Mouse (Mus musculus): ENCODE measurements around the gene Slc5a4b. TPM values are rescaled to one million over a fixed set of nuclear protein-coding genes. Genes with fewer than 3 reads are reported as not detected.

Slc5a4b gene
- polyA plus RNA-seq (2015; fragmentation: Nextera tagmentation; extraction: Ambion mirVana) = not detected in 2 replicates

GRCm38 (mm10) chr10:76110861-76111260 lies at the start of gene Slc5a4b:
Gene Slc5a4b, minus strand, starts transcription at chr10:76110961.
- no peaks in the 10 kb centered on the region for H3K36me3 ChIP-seq (ENCODE audit: control insufficient read depth, insufficient read depth)
- H3K27me3 ChIP-seq (ENCODE audit: control insufficient read depth, insufficient read depth, low read length) = no peaks in the 10 kb centered on the region
- no peaks in the 10 kb centered on the region for H3K4me1 ChIP-seq (ENCODE audit: control insufficient read depth, insufficient read depth, low read length)
- no peak within 1 kb of the TSS for H3K9ac ChIP-seq (ENCODE audit: low read length)
- no peaks in the 10 kb centered on the region for H3K9me3 ChIP-seq (replicated peaks; ENCODE audit: control insufficient read depth, low read length)
- 79% methylated on average over 4 of the region's 4 CpGs for WGBS
- no peak within 1 kb of the TSS for H3K4me3 ChIP-seq (ENCODE audit: low read length)
- no peak within 1 kb of the TSS for H3K4me2 ChIP-seq (ENCODE audit: low read depth, low read length)
- ATAC-seq (replicated peaks; ENCODE audit: extremely low read depth, insufficient read depth, low FRiP score) = no peak
- H3K27ac ChIP-seq (ENCODE audit: low read length) = no peak within 1 kb of the TSS

GRCm38 (mm10) chr10:76158009-76158408 lies 47.2 kb upstream of the Slc5a4b start:
- Histone ChIP-seq H3K27ac (ENCODE audit: low read length) (no peak overlapping the region), H3K4me1 (ENCODE audit: control insufficient read depth, insufficient read depth, low read length) (no peaks in the 10 kb centered on the region), H3K9ac (ENCODE audit: low read length) (no peak overlapping the region), H3K9me3 (replicated peaks; ENCODE audit: control insufficient read depth, low read length) (no peaks in the 10 kb centered on the region), H3K36me3 (ENCODE audit: control insufficient read depth, insufficient read depth) (no peaks in the 10 kb centered on the region), H3K4me3 (ENCODE audit: low read length) (no peak overlapping the region), H3K4me2 (ENCODE audit: low read depth, low read length) (no peak overlapping the region), H3K27me3 (ENCODE audit: control insufficient read depth, insufficient read depth, low read length) (no peaks in the 10 kb centered on the region)
- 67% methylated on average over 1 of the region's 1 CpGs for WGBS
- ATAC-seq (replicated peaks; ENCODE audit: extremely low read depth, insufficient read depth, low FRiP score) = no peak

- Histone ChIP-seq H3K4me1 (ENCODE audit: control insufficient read depth, insufficient read depth, low read length) (no peaks in the 10 kb centered on the region), H3K27me3 (ENCODE audit: control insufficient read depth, insufficient read depth, low read length) (no peaks in the 10 kb centered on the region), H3K9me3 (replicated peaks; ENCODE audit: control insufficient read depth, low read length) (no peaks in the 10 kb centered on the region), H3K4me3 (ENCODE audit: low read length) (no peak overlapping the region), H3K27ac (ENCODE audit: low read length) (no peak overlapping the region), H3K4me2 (ENCODE audit: low read depth, low read length) (no peak overlapping the region), H3K36me3 (ENCODE audit: control insufficient read depth, insufficient read depth) (no peaks in the 10 kb centered on the region), H3K9ac (ENCODE audit: low read length) (no peak overlapping the region)
- no peak for ATAC-seq (replicated peaks; ENCODE audit: extremely low read depth, insufficient read depth, low FRiP score)
- WGBS = 78% methylated on average over 5 of the region's 5 CpGs
Observed at GRCm38 (mm10) chr10:76157528-76157927, 46.8 kb upstream of the Slc5a4b start.

GRCm38 (mm10) chr10:76155911-76156310 lies 45.1 kb upstream of the Slc5a4b start:
- Histone ChIP-seq H3K9ac (ENCODE audit: low read length) (no peak overlapping the region), H3K4me1 (ENCODE audit: control insufficient read depth, insufficient read depth, low read length) (no peaks in the 10 kb centered on the region)
- WGBS = 75% methylated on average over 7 of the region's 7 CpGs

GRCm38 (mm10) chr10:76147278-76147677 lies 36.5 kb upstream of the Slc5a4b start, which contains the start of gene Slc5a4a:
Gene Slc5a4a, plus strand, starts transcription at chr10:76147451.
- Histone ChIP-seq H3K27me3 (ENCODE audit: control insufficient read depth, insufficient read depth, low read length) (no peaks in the 10 kb centered on the region), H3K36me3 (ENCODE audit: control insufficient read depth, insufficient read depth) (no peaks in the 10 kb centered on the region), H3K4me3 (ENCODE audit: low read length) (no peak within 1 kb of the TSS), H3K4me2 (ENCODE audit: low read depth, low read length) (no peak within 1 kb of the TSS), H3K9me3 (replicated peaks; ENCODE audit: control insufficient read depth, low read length) (no peaks in the 10 kb centered on the region), H3K4me1 (ENCODE audit: control insufficient read depth, insufficient read depth, low read length) (no peaks in the 10 kb centered on the region), H3K27ac (ENCODE audit: low read length) (no peak within 1 kb of the TSS), H3K9ac (ENCODE audit: low read length) (no peak within 1 kb of the TSS)
- ATAC-seq (replicated peaks; ENCODE audit: extremely low read depth, insufficient read depth, low FRiP score) = no peak
- 84% methylated on average over 5 of the region's 5 CpGs for WGBS

More at GRCm38 (mm10) chr10:76155911-76156310, 45.1 kb upstream of the Slc5a4b start:
- no peaks in the 10 kb centered on the region for H3K9me3 ChIP-seq (replicated peaks; ENCODE audit: control insufficient read depth, low read length)
- H3K4me2 ChIP-seq (ENCODE audit: low read depth, low read length) = no peak overlapping the region
- no peak overlapping the region for H3K4me3 ChIP-seq (ENCODE audit: low read length)
- no peak for ATAC-seq (replicated peaks; ENCODE audit: extremely low read depth, insufficient read depth, low FRiP score)
- no peaks in the 10 kb centered on the region for H3K36me3 ChIP-seq (ENCODE audit: control insufficient read depth, insufficient read depth)
- H3K27ac ChIP-seq (ENCODE audit: low read length) = no peak overlapping the region
- H3K27me3 ChIP-seq (ENCODE audit: control insufficient read depth, insufficient read depth, low read length) = no peaks in the 10 kb centered on the region

GRCm38 (mm10) chr10:76146846-76147245 lies 36.1 kb upstream of the Slc5a4b start:
- Histone ChIP-seq H3K36me3 (ENCODE audit: control insufficient read depth, insufficient read depth) (no peaks in the 10 kb centered on the region), H3K4me1 (ENCODE audit: control insufficient read depth, insufficient read depth, low read length) (no peaks in the 10 kb centered on the region), H3K4me2 (ENCODE audit: low read depth, low read length) (no peak overlapping the region), H3K9me3 (replicated peaks; ENCODE audit: control insufficient read depth, low read length) (no peaks in the 10 kb centered on the region), H3K27ac (ENCODE audit: low read length) (no peak overlapping the region), H3K27me3 (ENCODE audit: control insufficient read depth, insufficient read depth, low read length) (no peaks in the 10 kb centered on the region), H3K4me3 (ENCODE audit: low read length) (no peak overlapping the region), H3K9ac (ENCODE audit: low read length) (no peak overlapping the region)
- WGBS = 60% methylated on average over 8 of the region's 8 CpGs
- no peak for ATAC-seq (replicated peaks; ENCODE audit: extremely low read depth, insufficient read depth, low FRiP score)

- Histone ChIP-seq H3K27me3 (ENCODE audit: control insufficient read depth, insufficient read depth, low read length) (0 out of 2 replicates have a peak, but pooled peaks cover 3% of the 10 kb centered on the region), H3K9me3 (replicated peaks; ENCODE audit: control insufficient read depth, low read length) (no peaks in the 10 kb centered on the region), H3K36me3 (ENCODE audit: control insufficient read depth, insufficient read depth) (no peaks in the 10 kb centered on the region), H3K4me3 (ENCODE audit: low read length) (no peak overlapping the region), H3K9ac (ENCODE audit: low read length) (no peak overlapping the region), H3K27ac (ENCODE audit: low read length) (no peak overlapping the region), H3K4me1 (ENCODE audit: control insufficient read depth, insufficient read depth, low read length) (no peaks in the 10 kb centered on the region), H3K4me2 (ENCODE audit: low read depth, low read length) (no peak overlapping the region)
- 75% methylated on average over 2 of the region's 2 CpGs for WGBS
- no peak for ATAC-seq (replicated peaks; ENCODE audit: extremely low read depth, insufficient read depth, low FRiP score)
Observed at GRCm38 (mm10) chr10:76136318-76136717, 25.6 kb upstream of the Slc5a4b start.

GRCm38 (mm10) chr10:76132506-76132905 lies 21.7 kb upstream of the Slc5a4b start:
- no peaks in the 10 kb centered on the region for H3K4me1 ChIP-seq (ENCODE audit: control insufficient read depth, insufficient read depth, low read length)
- no peaks in the 10 kb centered on the region for H3K9me3 ChIP-seq (replicated peaks; ENCODE audit: control insufficient read depth, low read length)
- H3K9ac ChIP-seq (ENCODE audit: low read length) = no peak overlapping the region
- no peak for ATAC-seq (replicated peaks; ENCODE audit: extremely low read depth, insufficient read depth, low FRiP score)
- H3K27me3 ChIP-seq (ENCODE audit: control insufficient read depth, insufficient read depth, low read length) = 0 out of 2 replicates have a peak, but pooled peaks cover 3% of the 10 kb centered on the region
- no peak overlapping the region for H3K4me3 ChIP-seq (ENCODE audit: low read length)
- no peak overlapping the region for H3K4me2 ChIP-seq (ENCODE audit: low read depth, low read length)
- WGBS = 69% methylated on average over 4 of the region's 4 CpGs
- no peak overlapping the region for H3K27ac ChIP-seq (ENCODE audit: low read length)
- H3K36me3 ChIP-seq (ENCODE audit: control insufficient read depth, insufficient read depth) = no peaks in the 10 kb centered on the region

- Histone ChIP-seq H3K27me3 (ENCODE audit: control insufficient read depth, insufficient read depth, low read length) (no peaks in the 10 kb centered on the region), H3K36me3 (ENCODE audit: control insufficient read depth, insufficient read depth) (no peaks in the 10 kb centered on the region), H3K27ac (ENCODE audit: low read length) (no peak overlapping the region), H3K4me1 (ENCODE audit: control insufficient read depth, insufficient read depth, low read length) (no peaks in the 10 kb centered on the region), H3K9me3 (replicated peaks; ENCODE audit: control insufficient read depth, low read length) (no peaks in the 10 kb centered on the region), H3K9ac (ENCODE audit: low read length) (no peak overlapping the region), H3K4me3 (ENCODE audit: low read length) (no peak overlapping the region), H3K4me2 (ENCODE audit: low read depth, low read length) (no peak overlapping the region)
- no peak for ATAC-seq (replicated peaks; ENCODE audit: extremely low read depth, insufficient read depth, low FRiP score)
- 51% methylated on average over 5 of the region's 5 CpGs for WGBS
Observed at GRCm38 (mm10) chr10:76121495-76121894, 10.7 kb upstream of the Slc5a4b start.

All from heart, embryonic 16.5 days (tissue).